Mouse (Mus musculus) embryo, embryonic 10.5 days (tissue): Measurements from ENCODE around the gene Spsb3.

Source experiments
- DNase-seq: peaks from one replicate; pipeline ENCODE4 v3.0.0-alpha.2; 2015; ENCODE audit warnings: low spot score

The Spsb3 gene

DNA sequence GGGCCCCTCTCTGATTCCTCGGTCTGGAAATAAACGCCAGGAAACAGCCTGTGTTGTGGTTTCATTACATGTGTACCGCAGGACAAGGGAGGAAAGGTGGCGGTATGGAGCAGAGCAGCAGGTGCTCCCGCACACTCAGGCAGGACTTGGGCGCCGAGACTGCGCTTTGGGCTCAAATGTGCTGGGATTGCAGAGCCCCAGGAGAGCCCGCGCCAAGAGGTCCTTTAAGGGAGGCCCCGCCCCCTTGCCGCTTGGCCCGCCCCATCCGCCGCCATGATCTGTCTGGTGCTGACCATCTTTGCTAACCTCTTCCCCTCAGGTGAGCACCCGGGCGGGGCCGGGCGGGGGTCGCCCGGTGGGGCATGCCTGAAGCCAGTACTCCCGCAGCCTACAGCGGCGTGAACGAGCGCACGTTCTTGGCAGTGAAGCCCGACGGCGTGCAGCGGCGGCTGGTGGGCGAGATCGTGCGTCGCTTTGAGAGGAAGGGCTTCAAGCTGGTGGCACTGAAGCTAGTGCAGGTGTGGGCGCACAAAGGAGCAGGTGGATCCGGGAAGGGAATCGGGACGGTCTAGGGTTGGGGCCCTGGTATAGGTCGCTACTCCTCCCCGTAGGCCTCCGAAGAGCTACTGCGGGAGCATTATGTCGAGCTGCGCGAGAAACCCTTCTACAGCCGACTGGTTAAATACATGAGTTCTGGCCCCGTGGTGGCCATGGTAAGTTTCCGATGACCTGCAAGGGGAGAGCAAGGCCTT is 10.0 kb downstream of the Spsb3 start, which contains the start of gene Nme3:
Gene Nme3, plus strand, starts transcription at position 260 of the 752 bp plus-strand sequence.
- peak; percentile 84 for DNase-seq

DNA sequence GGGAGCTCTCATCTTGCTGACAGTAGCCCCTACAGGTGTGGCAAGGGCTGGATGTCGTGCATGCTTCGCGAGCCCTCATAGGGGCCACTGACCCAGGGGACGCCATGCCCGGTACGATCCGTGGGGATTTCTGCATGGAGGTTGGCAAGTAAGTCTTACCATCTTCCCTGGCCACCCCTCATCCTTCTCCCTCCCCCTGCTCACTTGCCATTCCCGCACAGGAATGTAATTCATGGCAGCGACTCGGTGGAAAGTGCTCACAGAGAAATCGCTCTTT is 10.5 kb downstream of the Spsb3 start:
- no peak for DNase-seq

DNA sequence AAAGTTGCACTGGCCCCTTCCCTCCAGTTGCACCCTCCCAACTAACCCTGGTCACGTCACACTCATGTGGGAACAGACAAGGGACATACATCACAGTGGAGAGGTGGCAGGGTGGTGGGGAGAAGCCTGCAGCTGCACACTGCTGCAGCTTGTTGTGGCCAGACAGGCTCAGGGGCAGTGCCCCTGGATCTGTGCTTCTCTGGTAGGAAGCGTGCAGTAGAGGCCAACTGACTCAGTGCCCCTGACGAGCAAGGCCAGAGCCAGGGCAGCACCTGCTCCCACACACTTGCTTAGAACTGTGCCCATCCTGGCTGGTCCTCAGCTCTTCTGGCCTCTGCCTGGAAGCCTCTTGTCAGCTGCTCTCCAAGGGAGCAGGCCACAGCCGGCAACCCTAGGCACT is 11.2 kb downstream of the Spsb3 start:
- DNase-seq = no peak

DNA sequence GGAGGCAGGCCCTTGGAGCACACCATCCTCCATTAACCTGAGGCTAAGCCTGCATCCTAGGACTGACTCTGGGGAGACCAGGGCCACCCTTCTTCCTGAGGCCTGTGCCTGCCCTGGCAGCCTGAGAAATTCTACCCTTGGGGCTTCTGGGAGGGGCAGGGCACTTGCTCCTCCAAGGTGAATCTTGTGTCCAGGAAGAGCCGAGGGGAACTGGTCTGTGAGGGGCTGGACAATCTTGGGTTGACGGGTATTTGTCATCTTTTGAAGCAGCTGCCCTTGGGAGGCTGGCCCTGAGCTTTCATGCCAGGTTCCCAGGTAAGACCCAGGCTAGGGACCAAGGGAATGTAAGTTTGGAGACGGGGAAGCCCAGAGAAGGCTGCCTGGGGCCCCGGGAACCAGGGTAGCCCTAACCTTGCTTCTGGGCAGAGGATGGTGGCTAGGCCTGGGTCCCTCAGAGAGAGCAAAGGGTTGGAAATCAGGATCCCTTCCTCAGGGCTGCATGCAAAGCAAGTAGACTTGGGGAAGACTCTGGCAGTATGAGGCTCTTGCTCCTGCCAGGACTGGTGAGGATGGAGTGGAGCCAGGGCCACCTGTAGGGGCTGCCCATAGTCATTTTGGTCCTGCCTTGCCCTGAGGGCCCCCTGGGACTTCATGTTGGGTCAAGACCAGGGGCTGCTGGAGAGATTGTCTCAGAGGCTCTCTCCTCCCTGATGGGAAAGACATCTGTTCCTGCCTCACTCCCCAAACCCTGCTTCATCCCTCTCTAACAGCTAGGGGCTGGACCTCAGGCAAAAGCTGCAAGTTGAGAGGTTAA is 11.8 kb downstream of the Spsb3 start:
- no peak for DNase-seq

DNA sequence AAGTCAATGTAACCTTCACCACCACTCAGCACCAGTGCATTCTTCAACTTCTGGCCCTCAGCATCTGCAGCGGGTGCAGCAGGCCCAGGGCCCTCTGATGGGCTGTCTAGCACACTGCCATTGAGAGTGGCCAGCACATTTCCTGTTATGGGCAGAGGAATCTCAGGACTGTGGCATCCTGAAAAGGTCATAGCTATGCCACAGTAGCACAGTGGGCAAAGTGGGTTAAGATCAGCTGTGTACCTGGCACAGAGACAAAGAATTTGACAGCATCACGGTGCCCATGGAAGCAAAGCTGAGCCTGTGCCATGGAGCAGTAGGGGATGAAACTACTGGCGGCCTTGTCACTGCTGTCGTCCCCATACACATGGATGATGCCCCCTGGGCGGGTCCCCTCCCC is 12.7 kb downstream of the Spsb3 start:
- DNase-seq = no peak

DNA sequence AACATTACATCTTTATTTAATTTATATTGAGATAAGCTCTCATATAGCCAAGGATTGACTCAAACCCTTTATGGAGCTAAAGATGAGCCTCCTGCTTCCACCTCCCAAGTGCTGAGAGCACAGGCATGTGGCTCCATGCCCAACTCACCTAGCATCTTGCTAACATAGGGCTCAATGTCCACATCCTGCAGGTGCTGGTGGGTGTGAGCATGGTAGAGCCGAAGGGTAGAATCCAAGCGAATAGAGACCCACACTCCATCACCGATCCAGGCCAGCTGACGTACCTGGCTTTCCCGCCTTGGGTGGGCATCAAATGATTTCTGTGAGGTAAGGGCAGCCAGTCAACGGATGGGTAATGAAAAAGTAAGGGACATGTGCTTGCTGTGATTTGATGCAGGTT is 13.6 kb downstream of the Spsb3 start:
- no peak for DNase-seq

DNA sequence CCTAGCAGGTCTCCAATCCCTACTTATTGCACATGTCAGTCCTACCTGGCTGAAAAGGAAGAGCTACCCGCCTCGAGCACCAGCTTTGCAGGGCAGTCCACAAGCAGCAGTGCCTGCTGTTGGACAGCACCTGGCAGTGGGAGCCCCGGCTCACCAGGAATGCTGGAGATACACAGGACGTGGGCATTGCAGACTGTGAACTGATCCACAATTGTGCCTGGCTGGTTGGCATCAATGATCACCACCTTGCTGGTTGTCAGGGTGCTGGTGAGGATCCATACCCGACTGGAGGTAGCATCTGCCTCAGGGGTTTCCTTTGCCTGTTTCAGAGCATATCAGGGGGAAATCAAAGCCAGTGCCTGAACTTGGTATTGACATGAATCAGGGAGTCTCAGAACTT is 15.7 kb downstream of the Spsb3 start:
- DNase-seq = no peak

DNA sequence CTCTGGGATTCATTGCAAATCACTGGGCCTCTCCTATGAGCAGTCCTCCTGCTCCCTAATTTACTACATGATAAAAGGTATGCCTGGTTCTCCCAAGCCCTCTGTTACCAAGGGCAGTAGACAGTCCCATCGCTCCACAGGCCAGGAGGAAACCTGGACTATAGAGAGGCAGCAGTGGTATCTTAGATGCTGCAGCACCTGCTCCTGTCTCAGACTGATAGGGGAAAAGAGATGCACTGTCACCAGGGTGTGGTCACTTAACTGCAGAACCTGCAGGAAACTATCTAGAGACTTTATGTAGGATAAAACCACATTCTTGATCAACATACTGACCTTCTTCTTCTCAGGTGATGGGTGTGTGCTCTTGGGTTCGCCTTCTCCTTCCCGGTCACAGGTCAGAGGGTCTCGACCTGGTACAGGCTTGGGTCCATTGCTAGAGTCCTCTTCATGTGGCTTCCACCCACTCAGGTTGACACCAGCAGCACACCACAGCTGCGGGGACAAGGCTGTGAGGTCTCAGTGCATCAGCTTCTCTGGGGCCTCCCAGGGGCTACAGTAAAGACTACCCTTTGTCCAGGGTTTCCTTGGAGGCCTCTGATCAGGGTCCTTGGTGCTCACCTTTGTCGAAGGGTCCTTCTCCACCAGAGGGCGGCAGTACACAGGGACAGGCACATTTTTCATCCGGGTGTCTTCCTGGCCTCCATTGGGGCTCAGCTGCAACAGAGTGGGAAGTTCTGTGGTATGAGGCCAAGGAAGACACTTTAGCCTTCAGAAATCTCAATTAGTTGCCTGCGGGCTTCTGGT is 16.4 kb downstream of the Spsb3 start:
- DNase-seq = peak; percentile 43

DNA sequence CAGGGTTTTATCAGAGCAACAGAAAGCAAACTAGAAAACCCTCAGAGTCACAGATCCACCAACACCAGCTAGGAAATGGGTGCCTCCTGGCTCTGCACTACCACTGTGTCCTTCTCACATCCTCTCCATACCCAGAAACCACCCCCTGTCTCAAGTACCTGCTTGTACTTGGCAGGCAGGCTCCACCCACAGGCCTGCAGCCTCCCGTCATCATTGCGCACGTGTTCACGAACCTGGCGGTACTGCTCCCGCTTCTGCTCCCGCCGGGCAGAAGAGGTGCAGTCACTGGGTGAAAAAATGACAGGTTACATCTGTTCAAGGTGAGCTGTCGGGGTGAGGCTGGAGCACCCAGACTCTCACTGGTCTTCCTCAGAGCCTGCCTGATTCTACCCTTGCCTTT is 17.3 kb downstream of the Spsb3 start:
- no peak for DNase-seq

DNA sequence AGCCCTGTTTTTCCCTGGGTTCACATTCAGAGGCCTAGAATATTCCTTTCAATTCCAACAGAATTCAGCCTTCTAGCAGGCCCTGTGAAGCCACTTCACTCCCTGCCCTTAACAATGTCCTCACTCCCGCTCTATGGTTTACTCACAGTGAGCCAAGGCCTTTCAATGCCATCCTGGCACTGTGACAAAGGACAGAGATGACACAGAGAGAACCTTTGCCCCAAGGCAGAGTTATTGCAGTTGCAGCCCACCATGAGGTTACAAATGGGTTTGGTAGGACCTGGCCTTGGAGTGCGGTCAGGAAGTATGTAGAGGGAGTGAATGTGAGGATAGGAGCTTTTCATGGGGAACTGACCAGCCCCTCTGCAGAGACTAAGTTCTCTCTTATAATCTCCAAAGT is 21.1 kb downstream of the Spsb3 start:
- no peak for DNase-seq

DNA sequence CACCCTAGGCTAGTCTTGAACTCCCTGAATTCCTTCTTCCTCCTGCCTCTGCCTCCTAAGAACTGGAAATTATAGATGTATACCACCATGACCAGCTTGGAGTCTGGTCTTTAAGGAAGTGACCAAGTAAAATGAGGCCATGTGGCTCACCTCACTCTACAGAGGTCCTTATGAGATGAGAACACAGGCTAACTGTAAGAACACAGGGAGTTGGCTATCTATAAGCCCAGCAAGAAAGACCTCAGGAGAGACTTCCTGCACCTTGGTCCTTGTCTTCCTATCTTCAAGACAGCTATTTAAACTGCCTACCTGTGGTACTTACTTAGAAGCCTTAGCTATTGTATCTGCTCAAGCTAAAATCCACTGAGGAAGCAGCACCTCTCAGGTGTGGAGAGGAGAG is 27.5 kb downstream of the Spsb3 start:
- DNase-seq = no peak

DNA sequence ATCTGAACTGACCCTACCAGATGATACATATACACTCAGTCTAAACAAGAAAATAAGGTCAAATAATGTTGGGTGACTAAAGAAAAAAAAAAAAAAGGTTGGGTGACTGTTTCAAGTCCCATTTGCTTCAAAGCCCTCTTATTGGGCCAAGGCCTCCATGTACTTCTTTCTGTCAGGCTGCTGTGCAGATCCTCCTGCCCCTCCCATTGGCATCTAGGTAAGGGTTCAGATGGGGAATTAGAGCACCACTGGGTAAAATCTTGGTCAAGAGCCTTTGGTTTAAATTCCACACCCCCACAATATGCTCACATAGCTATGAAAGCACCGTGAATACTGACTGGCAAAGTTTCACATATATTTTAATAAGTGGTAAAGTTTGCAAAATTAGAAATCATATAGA is 36.8 kb downstream of the Spsb3 start:
- no peak for DNase-seq

DNA sequence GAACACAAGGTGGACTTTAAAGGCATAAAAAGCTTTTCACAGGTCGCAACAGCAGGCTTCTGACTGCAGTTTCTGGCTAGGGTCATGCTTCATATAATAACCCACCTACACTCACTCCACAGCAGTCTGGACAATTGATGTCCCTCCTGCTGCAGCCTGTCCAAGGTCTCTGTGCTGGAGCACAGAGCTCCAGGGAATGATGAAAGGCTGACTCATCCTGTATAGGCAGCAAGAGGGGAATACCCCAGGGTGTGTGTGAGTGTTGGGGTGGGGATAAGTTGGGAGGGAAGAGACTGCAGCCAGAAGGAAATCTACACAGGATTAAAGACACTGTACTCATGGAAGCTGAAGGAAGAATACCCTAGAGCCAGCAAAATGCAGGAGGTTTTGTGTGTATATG is 43.1 kb downstream of the Spsb3 start:
- no peak for DNase-seq

DNA sequence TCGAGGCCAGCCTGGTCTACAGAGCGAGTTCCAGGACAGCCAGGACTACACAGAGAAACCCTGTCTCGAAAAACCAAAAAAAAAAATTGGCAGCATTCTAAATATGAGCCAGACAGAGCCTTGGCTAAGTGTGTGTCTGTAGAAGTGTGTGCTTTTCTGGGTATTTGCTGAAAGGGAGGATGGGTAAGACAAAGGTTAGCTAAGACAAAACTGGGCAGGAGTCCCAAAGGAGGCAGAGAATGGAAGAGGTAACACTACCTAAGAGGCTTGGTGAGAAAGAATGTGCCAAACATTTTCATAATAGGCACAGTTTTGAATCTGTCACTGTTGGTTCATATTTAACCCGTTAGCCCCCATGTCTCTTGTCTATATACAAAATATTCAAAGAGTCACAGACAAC is 46.0 kb downstream of the Spsb3 start:
- no peak for DNase-seq

DNA sequence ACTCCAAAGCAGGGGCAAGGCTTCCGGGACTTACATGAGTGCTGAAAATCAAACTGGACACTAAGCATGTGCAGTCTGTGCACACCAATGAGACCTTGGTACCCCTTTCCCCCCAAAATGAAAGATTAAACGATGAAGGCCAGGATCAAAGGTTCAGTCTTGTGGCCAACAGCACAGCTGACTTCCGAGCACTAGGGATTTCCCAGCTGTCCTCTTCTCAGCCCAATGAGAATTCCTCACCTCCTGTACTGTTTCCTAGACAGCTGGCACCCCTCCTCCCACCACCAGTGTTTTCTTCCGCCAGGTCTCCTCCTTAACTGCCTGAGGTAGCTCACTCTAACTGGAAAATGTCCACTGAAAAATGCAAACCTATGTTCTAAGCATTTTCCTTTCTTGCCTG is 46.7 kb downstream of the Spsb3 start:
- DNase-seq = no peak

DNA sequence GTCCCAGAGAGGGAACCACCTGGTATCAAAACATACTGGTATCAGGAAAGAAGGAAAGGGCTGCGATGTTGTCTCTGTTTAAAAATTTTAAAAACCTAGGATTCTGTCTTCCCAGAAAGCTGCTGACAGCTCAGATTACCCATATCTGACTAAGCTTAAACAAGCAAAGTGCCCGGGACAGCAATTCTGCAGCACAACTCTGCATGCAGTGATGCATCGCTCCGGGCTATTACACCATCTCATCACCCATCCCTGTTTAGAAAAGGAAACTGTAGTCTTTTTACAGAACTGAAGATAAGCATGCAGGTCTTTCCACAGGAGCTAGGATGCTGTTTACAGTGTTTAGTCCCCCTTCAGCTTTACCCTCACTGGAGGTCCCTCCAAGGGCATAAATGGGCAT is 48.5 kb downstream of the Spsb3 start:
- no peak for DNase-seq

DNA sequence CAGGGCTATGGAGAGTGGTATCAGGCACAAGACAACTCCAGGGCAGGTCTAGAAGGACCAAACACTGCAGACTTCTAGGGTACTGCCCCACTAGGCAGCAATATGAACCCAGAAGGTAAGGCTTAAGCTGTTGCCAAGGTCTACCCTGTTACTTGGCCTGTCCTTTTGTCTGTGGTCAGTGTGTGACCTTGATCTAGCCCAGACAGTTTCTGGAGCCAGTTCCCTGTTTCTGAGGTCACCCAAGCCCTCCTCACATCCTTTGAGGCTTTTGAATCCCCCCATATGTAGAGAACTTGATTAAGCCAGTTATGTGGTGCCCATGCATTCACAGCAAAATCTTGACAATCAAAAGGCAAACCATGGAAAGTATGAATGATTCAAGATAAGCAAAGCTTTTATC is 49.2 kb downstream of the Spsb3 start:
- no peak for DNase-seq

DNA sequence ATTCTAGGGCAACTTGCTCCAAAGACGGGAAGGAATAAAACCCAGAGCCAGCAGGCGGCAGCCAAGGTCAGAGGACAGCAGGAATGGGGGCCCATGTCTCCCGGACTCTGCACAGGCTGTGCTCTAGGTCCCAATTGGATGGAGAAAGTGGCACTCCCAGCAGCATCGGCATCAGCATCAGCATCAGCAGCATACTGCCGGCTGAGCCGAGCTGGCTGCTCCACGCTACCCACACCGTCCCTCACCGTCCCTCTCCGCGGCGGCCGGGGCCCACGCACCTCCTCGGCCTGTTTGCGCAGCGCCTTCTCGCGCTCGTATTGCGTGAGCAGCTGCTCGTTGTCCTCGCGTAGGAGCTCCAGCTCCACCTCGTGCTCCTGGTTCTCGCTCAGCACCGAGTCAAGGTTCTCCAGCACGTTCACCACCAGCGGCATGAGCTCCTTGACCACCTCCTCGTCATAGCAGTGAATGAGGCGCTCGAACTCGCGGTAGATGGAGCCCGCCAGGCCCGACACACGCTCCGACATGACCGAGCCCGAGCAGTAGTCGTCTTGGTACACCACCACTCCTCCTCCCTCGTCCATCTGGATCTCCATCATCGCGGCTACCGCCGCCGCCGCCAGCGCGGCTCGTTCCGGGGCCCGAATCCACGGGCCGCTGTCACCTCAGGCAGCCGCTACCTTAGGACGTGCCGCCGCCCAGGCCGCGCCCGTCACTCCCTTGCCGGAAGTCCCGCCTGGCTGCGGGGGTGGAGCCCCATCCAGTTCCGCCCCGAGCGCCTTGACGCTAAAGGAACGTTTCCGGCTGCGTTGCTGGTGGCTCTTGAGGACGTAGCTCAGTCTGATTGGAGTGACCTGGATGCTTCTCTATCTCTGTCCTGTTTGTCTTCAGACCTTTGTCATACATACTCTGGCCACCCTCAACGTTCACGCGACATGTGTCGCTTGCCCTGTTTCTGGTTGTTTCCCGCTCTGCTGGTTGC is 50.1 kb downstream of the Spsb3 start, which contains the start of gene Mapk8ip3:
Gene Mapk8ip3, minus strand, starts transcription at position 719 of the 979 bp plus-strand sequence.
- peak; percentile 96 for DNase-seq

DNA sequence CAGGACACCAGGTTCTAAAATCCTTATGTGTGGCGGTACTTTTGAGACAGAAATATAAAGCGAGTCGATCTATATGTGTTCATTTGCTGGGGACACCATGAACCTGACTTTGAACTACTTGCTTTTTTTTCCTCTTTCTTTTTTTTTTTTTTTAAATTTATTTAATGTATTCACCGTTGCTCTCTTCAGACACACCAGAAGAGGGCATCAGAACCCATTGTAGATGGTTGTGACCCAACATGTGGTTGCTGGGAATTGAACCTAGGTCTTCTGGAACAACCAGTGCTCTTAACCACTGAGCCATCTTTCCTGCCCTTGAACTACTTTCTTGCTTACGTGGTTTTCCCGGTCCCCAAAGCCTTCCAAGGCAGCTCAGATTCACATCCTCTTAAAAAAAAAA is 50.8 kb downstream of the Spsb3 start:
- no peak for DNase-seq
